Mouse (Mus musculus) lung, postnatal 0 days (tissue): ENCODE measurements around the gene BC051142.

Source experiments
- CTCF ChIP-seq: IDR thresholded peaks from 2 replicates; pipeline ENCODE4 v1.5.1; 2016; ENCODE audit warnings: antibody characterized with exemption, mild to moderate bottlenecking
- EP300 ChIP-seq: IDR thresholded peaks from 2 replicates; pipeline ENCODE4 v1.6.1; 2016; ENCODE audit warnings: antibody characterized with exemption, mild to moderate bottlenecking, control low read depth

DNA sequence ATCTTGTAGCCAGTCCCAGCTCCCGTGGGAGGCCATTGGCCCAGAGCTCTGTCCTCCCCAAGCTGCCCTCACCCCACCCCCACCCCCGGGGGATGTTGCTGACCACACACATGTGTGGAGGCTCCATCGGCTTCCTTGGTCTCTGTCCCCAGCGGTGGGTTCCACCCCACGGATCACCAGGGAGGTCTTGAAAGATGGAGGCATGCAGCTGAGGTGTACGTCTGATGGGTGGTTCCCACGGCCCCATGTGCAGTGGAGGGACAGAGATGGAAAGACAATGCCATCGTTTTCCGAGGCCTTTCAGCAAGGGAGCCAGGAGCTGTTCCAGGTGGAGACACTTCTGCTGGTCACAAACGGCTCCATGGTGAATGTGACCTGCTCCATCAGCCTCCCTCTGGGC is 33.6 kb upstream of the BC051142 start:
- no peak for TF ChIP-seq CTCF
- TF ChIP-seq EP300: no peak
